Mouse (Mus musculus): ENCODE results near the gene Vmn1r86. TPM values are rescaled to one million over a fixed set of nuclear protein-coding genes. Genes with fewer than 3 reads are reported as not detected.

The Vmn1r86 gene
- total and polyA plus RNA-seq, 3 experiments, result not detected

- Histone ChIP-seq H3K4me3 (ENCODE audit: control insufficient read depth in 1 of 2, insufficient read depth in 1 of 2, low read depth in 2 of 2, low read length in 2 of 2) (no peak overlapping the region), H3K9ac (ENCODE audit: control insufficient read depth, low read depth, low read length, poor library complexity, severe bottlenecking) (no peak overlapping the region), H3K9me3 (replicated peaks; ENCODE audit: insufficient read depth, low read length) (no peaks in the 10 kb centered on the region), H3K27me3 (ENCODE audit: control insufficient read depth in 1 of 2, insufficient read depth in 2 of 2, low read length in 2 of 2) (no peaks in the 10 kb centered on the region), H3K4me1 (ENCODE audit: control insufficient read depth in 1 of 2, insufficient read depth in 2 of 2, low read length in 2 of 2) (peaks cover 4% of the 10 kb centered on the region in 2 experiments; a peak in 3 of 4 replicates), H3K36me3 (ENCODE audit: control insufficient read depth in 1 of 2, insufficient read depth in 2 of 2, low read length in 2 of 2) (peaks cover 0 to 2% of the 10 kb centered on the region in 2 experiments; a peak in 1 of 4 replicates), H3K79me2 (ENCODE audit: control insufficient read depth, insufficient read depth, low read length, poor library complexity) (no peaks in the 10 kb centered on the region; the same call in 1 of the 2 replicates), H3K27ac (ENCODE audit: control insufficient read depth, low read depth, low read length) (no peak overlapping the region)
- DNase-seq (ENCODE audit: low read depth, low spot score), result no peak
- TF ChIP-seq MYC (IDR thresholded peaks at IDR 0.05; ENCODE audit: low read depth, low read length), result no peak
- no peak for TF ChIP-seq CHD2 (IDR thresholded peaks at IDR 0.05; ENCODE audit: low read length)
- TF ChIP-seq ETS1 (IDR thresholded peaks at IDR 0.05; ENCODE audit: low read depth, low read length), result no peak
- TF ChIP-seq CHD1 (IDR thresholded peaks at IDR 0.05; ENCODE audit: low read depth, low read length), result no peak
- TF ChIP-seq MYB (IDR thresholded peaks at IDR 0.05; ENCODE audit: low read depth, low read length), result no peak
- no peak for TF ChIP-seq ZNF384 (IDR thresholded peaks at IDR 0.05; ENCODE audit: low read depth, low read length)
- TF ChIP-seq JUND (IDR thresholded peaks at IDR 0.05; ENCODE audit: low read depth, low read length), result no peak
Measured at GRCm38 (mm10) chr7:13053001-13053400, 66.7 kb downstream of the Vmn1r86 start.

Other genes starting within 250 kb of the Vmn1r86 start
- 1.1 TPM in 2 replicates for gene Zfp128, start 238.7 kb downstream of the Vmn1r86 start, total RNA-seq (2012; rRNA removed)
- 1 to 10 TPM in 1 of 2 experiments, not detected in 1; 1.5 TPM for gene Zfp128, start 238.7 kb downstream of the Vmn1r86 start, polyA plus RNA-seq (2012; ENCODE audit: insufficient read depth in 1 of 2, insufficient read length in 2 of 2, low read depth in 1 of 2, low replicate concordance in 2 of 2, missing spikeins in 1 of 2)
- 1.3 and 2.5 TPM in 2 replicates for gene Zscan22, start 222.1 kb downstream of the Vmn1r86 start, total RNA-seq (2012; rRNA removed)
- 1 to 10 TPM in 1 of 2 experiments, not detected in 1; 7.1 TPM for gene Zscan22, start 222.1 kb downstream of the Vmn1r86 start, polyA plus RNA-seq (2012; ENCODE audit: insufficient read depth in 1 of 2, insufficient read length in 2 of 2, low read depth in 1 of 2, low replicate concordance in 2 of 2, missing spikeins in 1 of 2)
- 3,873 and 4,196 TPM in 2 replicates for gene Rps5, start 197.6 kb downstream of the Vmn1r86 start, total RNA-seq (2012; rRNA removed)
- 1,000 to 10,000 TPM in 1 of 2 experiments, 100 to 1,000 TPM in 1; 960 to 2,915 TPM for gene Rps5, start 197.6 kb downstream of the Vmn1r86 start, polyA plus RNA-seq (2012; ENCODE audit: insufficient read depth in 1 of 2, insufficient read length in 2 of 2, low read depth in 1 of 2, low replicate concordance in 2 of 2, missing spikeins in 1 of 2)
- 0.89 and 1.0 TPM in 2 replicates for gene Rnf225, start 192.5 kb downstream of the Vmn1r86 start, total RNA-seq (2012; rRNA removed)
- gene Rnf225, start 192.5 kb downstream of the Vmn1r86 start, polyA plus RNA-seq (2012; ENCODE audit: insufficient read depth in 1 of 2, insufficient read length in 2 of 2, low read depth in 1 of 2, low replicate concordance in 2 of 2, missing spikeins in 1 of 2), result 1 to 10 TPM in 1 of 2 experiments, not detected in 1; 2.3 TPM
- gene Zfp324, start 154.1 kb downstream of the Vmn1r86 start, total RNA-seq (2012; rRNA removed), result 5.9 and 9.9 TPM in 2 replicates
- 1 to 10 TPM in 1 of 2 experiments, not detected in 1; 5.2 TPM for gene Zfp324, start 154.1 kb downstream of the Vmn1r86 start, polyA plus RNA-seq (2012; ENCODE audit: insufficient read depth in 1 of 2, insufficient read length in 2 of 2, low read depth in 1 of 2, low replicate concordance in 2 of 2, missing spikeins in 1 of 2)
- 3.4 TPM in 2 replicates for gene Zfp446, start 142.1 kb downstream of the Vmn1r86 start, total RNA-seq (2012; rRNA removed)
- gene Zfp446, start 142.1 kb downstream of the Vmn1r86 start, polyA plus RNA-seq (2012; ENCODE audit: insufficient read depth in 1 of 2, insufficient read length in 2 of 2, low read depth in 1 of 2, low replicate concordance in 2 of 2, missing spikeins in 1 of 2), result 1 to 10 TPM in 1 of 2 experiments, not detected in 1; 4.9 TPM
- gene Slc27a5, start 121.7 kb downstream of the Vmn1r86 start, total RNA-seq (2012; rRNA removed), result not detected in 2 replicates
- gene Slc27a5, start 121.7 kb downstream of the Vmn1r86 start, polyA plus RNA-seq (2012; ENCODE audit: insufficient read depth in 1 of 2, insufficient read length in 2 of 2, low read depth in 1 of 2, low replicate concordance in 2 of 2, missing spikeins in 1 of 2), result under 1 TPM in 1 of 2 experiments, not detected in 1; 0.13 TPM
- 605 and 702 TPM in 2 replicates for gene Trim28, start 120.8 kb downstream of the Vmn1r86 start, total RNA-seq (2012; rRNA removed)
- gene Trim28, start 120.8 kb downstream of the Vmn1r86 start, polyA plus RNA-seq (2012; ENCODE audit: insufficient read depth in 1 of 2, insufficient read length in 2 of 2, low read depth in 1 of 2, low replicate concordance in 2 of 2, missing spikeins in 1 of 2), result 1,000 to 10,000 TPM in 1 of 2 experiments, 100 to 1,000 TPM in 1; 104 to 1,160 TPM
- 15.8 and 16.8 TPM in 2 replicates for gene Zbtb45, start 109.9 kb downstream of the Vmn1r86 start, total RNA-seq (2012; rRNA removed)
- 10 to 100 TPM in 1 of 2 experiments, not detected in 1; 36.3 TPM for gene Zbtb45, start 109.9 kb downstream of the Vmn1r86 start, polyA plus RNA-seq (2012; ENCODE audit: insufficient read depth in 1 of 2, insufficient read length in 2 of 2, low read depth in 1 of 2, low replicate concordance in 2 of 2, missing spikeins in 1 of 2)
- gene Chmp2a, start 85.1 kb downstream of the Vmn1r86 start, total RNA-seq (2012; rRNA removed), result 94.9 and 100 TPM in 2 replicates
- 100 to 1,000 TPM in 1 of 2 experiments, not detected in 1; 180 TPM for gene Chmp2a, start 85.1 kb downstream of the Vmn1r86 start, polyA plus RNA-seq (2012; ENCODE audit: insufficient read depth in 1 of 2, insufficient read length in 2 of 2, low read depth in 1 of 2, low replicate concordance in 2 of 2, missing spikeins in 1 of 2)
- 134 and 148 TPM in 2 replicates for gene Ube2m, start 81.6 kb downstream of the Vmn1r86 start, total RNA-seq (2012; rRNA removed)
- gene Ube2m, start 81.6 kb downstream of the Vmn1r86 start, polyA plus RNA-seq (2012; ENCODE audit: insufficient read depth in 1 of 2, insufficient read length in 2 of 2, low read depth in 1 of 2, low replicate concordance in 2 of 2, missing spikeins in 1 of 2), result 100 to 1,000 TPM in 1 of 2 experiments, not detected in 1; 336 TPM
- 0.77 and 0.85 TPM in 2 replicates for gene Mzf1, start 65.2 kb downstream of the Vmn1r86 start, total RNA-seq (2012; rRNA removed)
- 1 to 10 TPM in 1 of 2 experiments, not detected in 1; 2.4 TPM for gene Mzf1, start 65.2 kb downstream of the Vmn1r86 start, polyA plus RNA-seq (2012; ENCODE audit: insufficient read depth in 1 of 2, insufficient read length in 2 of 2, low read depth in 1 of 2, low replicate concordance in 2 of 2, missing spikeins in 1 of 2)
- gene Vmn1r85, start 24.7 kb downstream of the Vmn1r86 start, total RNA-seq (2012; rRNA removed), result not detected in 2 replicates
- not detected for gene Vmn1r85, start 24.7 kb downstream of the Vmn1r86 start, polyA plus RNA-seq (2012; ENCODE audit: insufficient read depth in 1 of 2, insufficient read length in 2 of 2, low read depth in 1 of 2, low replicate concordance in 2 of 2, missing spikeins in 1 of 2)
- not detected in 2 replicates for gene Vmn1r87, start 20.2 kb upstream of the Vmn1r86 start, total RNA-seq (2012; rRNA removed)
- under 1 TPM in 1 of 2 experiments, not detected in 1; 0.01 TPM for gene Vmn1r87, start 20.2 kb upstream of the Vmn1r86 start, polyA plus RNA-seq (2012; ENCODE audit: insufficient read depth in 1 of 2, insufficient read length in 2 of 2, low read depth in 1 of 2, low replicate concordance in 2 of 2, missing spikeins in 1 of 2)
- 0.04 TPM in 1 of 2 replicates, not detected in the other for gene Vmn1r88, start 39.7 kb upstream of the Vmn1r86 start, total RNA-seq (2012; rRNA removed)
- not detected for gene Vmn1r88, start 39.7 kb upstream of the Vmn1r86 start, polyA plus RNA-seq (2012; ENCODE audit: insufficient read depth in 1 of 2, insufficient read length in 2 of 2, low read depth in 1 of 2, low replicate concordance in 2 of 2, missing spikeins in 1 of 2)
- gene Vmn1r89, start 93.1 kb upstream of the Vmn1r86 start, total RNA-seq (2012; rRNA removed), result not detected in 2 replicates
- gene Vmn1r89, start 93.1 kb upstream of the Vmn1r86 start, polyA plus RNA-seq (2012; ENCODE audit: insufficient read depth in 1 of 2, insufficient read length in 2 of 2, low read depth in 1 of 2, low replicate concordance in 2 of 2, missing spikeins in 1 of 2), result not detected
- gene Lig1, start 157.4 kb upstream of the Vmn1r86 start, total RNA-seq (2012; rRNA removed), result 63.1 and 67.2 TPM in 2 replicates
- 100 to 1,000 TPM; 187 to 570 TPM for gene Lig1, start 157.4 kb upstream of the Vmn1r86 start, polyA plus RNA-seq (2012; ENCODE audit: insufficient read depth in 1 of 2, insufficient read length in 2 of 2, low read depth in 1 of 2, low replicate concordance in 2 of 2, missing spikeins in 1 of 2)
- gene Zswim9, start 158.8 kb upstream of the Vmn1r86 start, total RNA-seq (2012; rRNA removed), result 4.9 and 6.1 TPM in 2 replicates
- 10 to 100 TPM in 1 of 2 experiments, 1 to 10 TPM in 1; 7.7 to 46.6 TPM for gene Zswim9, start 158.8 kb upstream of the Vmn1r86 start, polyA plus RNA-seq (2012; ENCODE audit: insufficient read depth in 1 of 2, insufficient read length in 2 of 2, low read depth in 1 of 2, low replicate concordance in 2 of 2, missing spikeins in 1 of 2)
- gene Pla2g4c, start 204.7 kb upstream of the Vmn1r86 start, total RNA-seq (2012; rRNA removed), result 0.85 and 1.0 TPM in 2 replicates
- gene Pla2g4c, start 204.7 kb upstream of the Vmn1r86 start, polyA plus RNA-seq (2012; ENCODE audit: insufficient read depth in 1 of 2, insufficient read length in 2 of 2, low read depth in 1 of 2, low replicate concordance in 2 of 2, missing spikeins in 1 of 2), result 1 to 10 TPM in 1 of 2 experiments, not detected in 1; 2.0 TPM

All from MEL (cell line).